Mouse (Mus musculus): ENCODE results near the gene Dazap2. TPM values are rescaled to one million over a fixed set of nuclear protein-coding genes. Genes with fewer than 3 reads are reported as not detected.
"Not testable (repeated sequence)": the region's sequence is repeated elsewhere in the genome, so short reads cannot be mapped to it uniquely, and the experiment has no call there.

Dazap2 gene
- total RNA-seq, 2 experiments from 2014 or later, result 188 to 248 TPM

DNA sequence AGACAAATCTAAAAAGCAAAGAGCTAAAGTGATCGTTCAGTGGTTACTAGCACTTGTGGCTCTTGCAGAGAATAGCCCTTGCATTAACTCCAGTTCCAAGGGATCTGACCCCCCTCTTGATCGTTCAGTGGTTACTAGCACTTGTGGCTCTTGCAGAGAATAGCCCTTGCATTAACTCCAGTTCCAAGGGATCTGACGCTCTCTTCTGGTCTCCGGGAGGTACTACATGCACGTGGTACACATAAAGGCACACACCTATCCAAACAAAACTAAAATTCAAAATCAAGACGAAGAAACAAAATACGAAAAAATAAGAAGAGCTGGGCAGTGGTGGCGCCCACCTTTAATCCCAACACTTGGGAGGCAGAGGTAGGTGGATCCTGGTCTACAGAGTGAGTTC, 8.5 kb upstream of the Dazap2 start:
- not testable (repeated sequence) for DNase-seq

GRCm38 (mm10) chr15:100611951-100612350, 3.2 kb upstream of the Dazap2 start:
- DNase-seq, result no peak

DNA sequence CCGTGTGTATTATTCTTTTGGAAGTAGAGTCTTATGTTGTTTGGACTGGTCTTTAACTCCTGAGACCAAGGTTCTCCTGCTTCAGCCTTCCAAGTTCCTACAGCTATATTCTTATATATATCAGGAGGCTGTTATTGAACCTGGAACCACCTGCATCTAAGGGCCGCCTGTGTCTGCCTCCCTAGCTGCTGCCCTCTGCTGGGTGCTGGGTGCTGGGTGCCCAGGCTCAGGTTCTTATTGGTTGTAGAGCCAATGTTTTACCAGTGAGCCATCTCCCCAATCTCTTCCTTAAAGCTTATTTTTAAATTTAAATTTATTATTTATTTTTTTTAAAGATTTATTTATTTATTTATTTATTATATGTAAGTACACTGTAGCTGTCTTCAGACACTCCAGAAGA, 2.7 kb upstream of the Dazap2 start:
- peak; percentile 46 to 71 for DNase-seq

- DNase-seq, result peak; percentile 85 to 86
Measured at GRCm38 (mm10) chr15:100613584-100613983, 1.6 kb upstream of the Dazap2 start.

GRCm38 (mm10) chr15:100614218-100614995, 742 bp upstream of the Dazap2 start:
- peak; percentile 37 to 84 for DNase-seq

- peak; percentile 93 to 95 for DNase-seq
Measured at GRCm38 (mm10) chr15:100615825-100616220, 674 bp downstream of the Dazap2 start.

GRCm38 (mm10) chr15:100616221-100616620, 1.1 kb downstream of the Dazap2 start:
- no peak for DNase-seq

GRCm38 (mm10) chr15:100619200-100619599, 4.1 kb downstream of the Dazap2 start:
- DNase-seq, result peak in 1 of 2 experiments; percentile 35

- DNase-seq, result peak; percentile 57 to 66
Measured at GRCm38 (mm10) chr15:100621671-100622070, 6.5 kb downstream of the Dazap2 start.

DNA sequence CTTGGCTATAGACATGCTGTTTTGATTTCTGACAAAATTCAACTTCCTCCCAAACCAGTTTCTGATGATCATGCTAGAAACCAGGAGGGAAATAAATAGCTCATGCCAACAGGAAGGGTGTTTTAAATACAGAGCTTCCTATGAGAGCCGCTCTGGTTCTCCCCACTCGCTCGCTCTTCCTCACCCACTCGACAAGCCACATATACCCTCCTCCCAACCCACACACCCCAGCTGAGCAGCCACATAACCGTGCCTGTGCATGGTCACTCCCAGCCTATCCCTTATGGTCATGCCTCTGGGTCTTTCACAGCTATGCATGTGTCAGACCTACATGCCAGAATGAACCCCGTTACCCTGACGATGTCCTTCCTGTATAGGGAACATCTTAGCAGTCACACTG, 7.0 kb downstream of the Dazap2 start:
- DNase-seq, result peak in 1 of 2 experiments; percentile 22

DNA sequence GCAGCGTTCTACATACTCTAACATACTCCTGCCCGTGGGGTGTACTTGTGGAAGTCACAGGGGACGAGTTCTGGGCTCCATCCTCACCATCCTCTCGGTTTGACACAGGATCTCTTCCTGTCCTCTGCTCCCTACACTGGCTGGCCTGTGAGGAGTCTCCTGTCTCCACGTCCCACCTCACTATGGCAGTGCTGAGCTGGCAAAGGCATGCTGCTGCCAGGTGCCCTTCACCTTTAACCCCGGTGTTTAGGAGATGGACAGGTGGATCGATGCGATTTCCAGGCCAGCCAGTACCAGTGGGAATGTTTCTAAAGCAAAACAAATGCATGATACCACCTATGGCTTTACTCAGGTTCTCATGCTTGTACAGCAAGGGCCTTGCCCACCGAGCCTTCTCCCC, 8.6 kb downstream of the Dazap2 start:
- no peak for DNase-seq

- peak in 1 of 2 experiments; percentile 63 for DNase-seq
Measured at GRCm38 (mm10) chr15:100624435-100624834, 9.3 kb downstream of the Dazap2 start.

GRCm38 (mm10) chr15:100627287-100627686, 12.1 kb downstream of the Dazap2 start:
- no peak for DNase-seq

GRCm38 (mm10) chr15:100627774-100628370, 12.7 kb downstream of the Dazap2 start:
- no peak for DNase-seq

DNA sequence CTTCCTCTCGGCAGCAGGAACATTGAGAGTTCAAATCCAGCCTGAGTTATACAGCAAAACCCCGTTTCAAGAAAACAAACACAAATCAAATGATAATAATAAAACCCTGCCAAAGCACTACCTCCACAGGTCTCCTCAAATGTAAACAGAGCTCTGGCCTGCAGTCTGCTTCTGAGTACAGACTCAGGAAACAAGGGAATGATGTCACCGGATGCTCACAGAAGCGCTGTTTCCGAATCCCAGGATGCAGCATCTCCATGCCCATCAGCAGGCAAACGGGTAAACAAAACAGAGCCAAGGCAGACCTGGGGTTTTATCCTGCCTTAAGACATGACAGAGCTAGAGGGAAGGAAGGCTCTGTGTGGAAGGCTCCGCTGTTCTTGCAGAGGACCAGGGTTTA, 13.6 kb downstream of the Dazap2 start:
- DNase-seq, result no peak

- DNase-seq, result no peak
Measured at GRCm38 (mm10) chr15:100630126-100630525, 15.0 kb downstream of the Dazap2 start.

DNA sequence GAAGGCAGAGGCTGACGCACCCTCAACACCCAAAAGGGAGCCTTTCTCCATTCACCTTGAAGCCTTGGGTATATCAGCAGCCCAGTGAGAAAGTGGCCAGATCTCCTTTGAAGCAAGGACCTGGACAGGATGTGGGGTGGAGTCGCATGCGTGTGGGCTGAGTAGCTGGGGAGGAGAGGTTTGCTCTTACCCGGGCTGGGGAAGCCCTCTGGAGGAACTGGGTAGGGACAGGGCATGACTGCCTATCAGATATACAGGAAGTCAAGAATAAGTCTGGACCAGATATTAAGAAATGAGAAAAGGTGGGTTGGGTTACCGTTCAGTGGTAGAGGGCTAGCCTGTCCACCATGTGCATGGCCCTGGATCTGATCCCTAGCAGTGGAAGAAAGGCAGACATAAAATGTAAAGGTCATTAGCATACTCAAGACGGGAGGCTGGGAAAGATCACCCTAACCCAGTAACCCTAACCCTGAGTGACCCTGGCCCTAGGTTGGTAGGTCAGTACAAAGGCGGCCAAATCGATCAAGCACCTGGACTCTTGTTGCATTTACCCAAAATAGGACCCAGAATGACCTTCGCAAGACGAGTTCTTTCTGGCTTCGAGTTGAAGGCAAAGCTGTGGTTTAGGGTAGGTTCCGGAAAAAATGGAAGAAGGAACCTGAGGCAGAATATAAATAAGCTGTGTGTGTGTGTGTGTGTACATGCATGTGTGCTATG, 16.5 kb downstream of the Dazap2 start:
- DNase-seq, result no peak

GRCm38 (mm10) chr15:100632323-100632722, 17.2 kb downstream of the Dazap2 start:
- DNase-seq, result peak in 1 of 2 experiments; percentile 31

DNA sequence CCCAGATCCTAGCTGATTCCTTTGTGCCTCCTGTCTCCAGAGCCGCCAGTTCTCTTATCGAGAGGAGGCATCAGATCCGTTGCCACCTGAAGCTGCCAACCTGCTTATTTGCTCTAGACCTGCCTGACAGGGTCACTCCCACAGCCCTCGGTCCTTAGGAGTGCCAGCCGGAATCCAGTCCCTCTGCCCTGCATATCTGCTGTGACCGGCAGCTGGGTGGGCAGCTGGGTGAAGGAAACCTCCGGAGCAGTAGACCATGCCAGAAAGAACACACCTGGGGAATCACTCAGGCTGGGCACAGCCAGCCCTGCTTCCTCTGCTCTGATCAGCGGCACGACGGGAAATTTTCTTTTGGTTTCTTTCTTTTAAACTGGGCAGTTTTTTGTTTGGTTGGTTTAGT, 18.2 kb downstream of the Dazap2 start:
- DNase-seq, result no peak

- DNase-seq, result no peak
Measured at GRCm38 (mm10) chr15:100635239-100635638, 20.1 kb downstream of the Dazap2 start.

GRCm38 (mm10) chr15:100635851-100636645, 20.9 kb downstream of the Dazap2 start:
- DNase-seq, result no peak

Measured in adrenal gland, postnatal 36 days (tissue).